Mouse (Mus musculus) cerebral cortex, adult 2 months (tissue): ENCODE results near the gene Phldb2.

ENCODE experiments used
- WGBS: fragments of 180-500 bp; shearing (Covaris S2); methylation state at CpG from one replicate; pipeline ENCODE4 v1.1.7; 2018; 5-methylcytosine and 5-hydroxymethylcytosine counted together

Phldb2 gene

GRCm38 (mm10) chr16:45893796-45894195 lies 59.6 kb downstream of the Phldb2 start:
- WGBS = 87% methylated on average over 2 of the region's 2 CpGs

- 62% methylated on average over 1 of the region's 1 CpGs for WGBS
These were observed 60.5 kb downstream of the Phldb2 start for GRCm38 (mm10) chr16:45892928-45893327.

- WGBS = 53% methylated on average over 4 of the region's 4 CpGs
These were observed 62.8 kb downstream of the Phldb2 start for GRCm38 (mm10) chr16:45890471-45891200.

- 89% methylated on average over 4 of the region's 4 CpGs for WGBS
These were observed 63.8 kb downstream of the Phldb2 start for GRCm38 (mm10) chr16:45889636-45890035.

GRCm38 (mm10) chr16:45886599-45886998 lies 66.8 kb downstream of the Phldb2 start:
- 77% methylated on average over 5 of the region's 5 CpGs for WGBS

GRCm38 (mm10) chr16:45884194-45884593 lies 69.2 kb downstream of the Phldb2 start:
- 87% methylated on average over 2 of the region's 2 CpGs for WGBS

GRCm38 (mm10) chr16:45881177-45881832 lies 72.1 kb downstream of the Phldb2 start:
- WGBS = 79% methylated on average over 7 of the region's 7 CpGs

GRCm38 (mm10) chr16:45880101-45880751 lies 73.2 kb downstream of the Phldb2 start:
- WGBS = 93% methylated on average over 6 of the region's 6 CpGs

- WGBS = 84% methylated on average over 1 of the region's 1 CpGs
These were observed 75.7 kb downstream of the Phldb2 start for GRCm38 (mm10) chr16:45877739-45878138.

GRCm38 (mm10) chr16:45877171-45877570 lies 76.2 kb downstream of the Phldb2 start:
- WGBS = 67% methylated on average over 5 of the region's 5 CpGs

- WGBS = 81% methylated on average over 4 of the region's 4 CpGs
These were observed 80.0 kb downstream of the Phldb2 start for GRCm38 (mm10) chr16:45873397-45873796.

GRCm38 (mm10) chr16:45871286-45871976 lies 82.0 kb downstream of the Phldb2 start:
- 68% methylated on average over 10 of the region's 10 CpGs for WGBS

- WGBS = 64% methylated on average over 2 of the region's 2 CpGs
These were observed 82.7 kb downstream of the Phldb2 start for GRCm38 (mm10) chr16:45870651-45871050.

GRCm38 (mm10) chr16:45869044-45869443 lies 84.4 kb downstream of the Phldb2 start:
- WGBS = 69% methylated on average over 3 of the region's 3 CpGs

GRCm38 (mm10) chr16:45857277-45857863 lies 96.0 kb downstream of the Phldb2 start:
- WGBS = 74% methylated on average over 5 of the region's 5 CpGs

- 74% methylated on average over 10 of the region's 10 CpGs for WGBS
These were observed 98.9 kb downstream of the Phldb2 start for GRCm38 (mm10) chr16:45854499-45854898.

GRCm38 (mm10) chr16:45849045-45849444 lies 104.4 kb downstream of the Phldb2 start:
- WGBS = 91% methylated on average over 4 of the region's 4 CpGs

- WGBS = 55% methylated on average over 10 of the region's 10 CpGs
These were observed 108.5 kb downstream of the Phldb2 start for GRCm38 (mm10) chr16:45844875-45845274.

GRCm38 (mm10) chr16:45844049-45844780 lies 109.2 kb downstream of the Phldb2 start:
- WGBS = under 1% methylated on average over 45 of the region's 45 CpGs

GRCm38 (mm10) chr16:45843351-45843891 lies 110.0 kb downstream of the Phldb2 start:
- WGBS = 6% methylated on average over 16 of the region's 16 CpGs

- 76% methylated on average over 4 of the region's 4 CpGs for WGBS
These were observed 111.0 kb downstream of the Phldb2 start for GRCm38 (mm10) chr16:45842440-45842839.
